Mouse (Mus musculus): ENCODE results near the gene Igf2. TPM values are rescaled to one million over a fixed set of nuclear protein-coding genes. Genes with fewer than 3 reads are reported as not detected.

Gene Igf2
- polyA plus RNA-seq, 1 experiment from 2014 or later = 360 TPM

- Histone ChIP-seq H3K36me3 (replicated peaks) (peaks cover 39% of the 10 kb centered on the region), H3K4me1 (peaks cover 77% of the 10 kb centered on the region), H3K27ac (replicated peaks) (peak overlapping the region; percentile 89), H3K27me3 (replicated peaks; ENCODE audit: low read depth, poor library complexity, severe bottlenecking) (peaks cover 100% of the 10 kb centered on the region), H3K9me3 (no peaks in the 10 kb centered on the region), H3K4me3 (peak overlapping the region; percentile 64)
- WGBS = 6% methylated on average over 9 of the region's 9 CpGs
- peak; percentile 80 for DNase-seq (ENCODE audit: low spot score)
These were observed 9.2 kb downstream of the Igf2 start for GRCm38 (mm10) chr7:142657341-142657791.

- Histone ChIP-seq H3K4me1 (peaks cover 76% of the 10 kb centered on the region), H3K4me3 (peak overlapping the region; percentile 64), H3K27me3 (replicated peaks; ENCODE audit: low read depth, poor library complexity, severe bottlenecking) (peaks cover 99% of the 10 kb centered on the region), H3K27ac (replicated peaks) (no peak overlapping the region), H3K9me3 (no peaks in the 10 kb centered on the region), H3K36me3 (replicated peaks) (peaks cover 52% of the 10 kb centered on the region)
- 23% methylated on average over 4 of the region's 4 CpGs for WGBS
- peak; percentile 69 for DNase-seq (ENCODE audit: low spot score)
These were observed 10.6 kb downstream of the Igf2 start for GRCm38 (mm10) chr7:142656055-142656454.

- Histone ChIP-seq H3K9me3 (no peaks in the 10 kb centered on the region), H3K4me3 (peak overlapping the region; percentile 64), H3K27me3 (replicated peaks; ENCODE audit: low read depth, poor library complexity, severe bottlenecking) (peaks cover 98% of the 10 kb centered on the region), H3K27ac (replicated peaks) (no peak overlapping the region), H3K36me3 (replicated peaks) (peaks cover 56% of the 10 kb centered on the region), H3K4me1 (peaks cover 72% of the 10 kb centered on the region)
- DNase-seq (ENCODE audit: low spot score) = no peak
- WGBS = 11% methylated on average over 11 of the region's 11 CpGs
These were observed 11.0 kb downstream of the Igf2 start for GRCm38 (mm10) chr7:142655633-142656032.

- WGBS = 9% methylated on average over 18 of the region's 18 CpGs
- DNase-seq (ENCODE audit: low spot score) = peak; percentile 65
- Histone ChIP-seq H3K9me3 (no peaks in the 10 kb centered on the region), H3K4me3 (peak overlapping the region; percentile 64; the same call in 1 of the 2 replicates), H3K4me1 (peaks cover 53% of the 10 kb centered on the region), H3K27ac (replicated peaks) (no peak overlapping the region), H3K36me3 (replicated peaks) (peaks cover 56% of the 10 kb centered on the region), H3K27me3 (replicated peaks; ENCODE audit: low read depth, poor library complexity, severe bottlenecking) (peaks cover 82% of the 10 kb centered on the region)
These were observed 12.9 kb downstream of the Igf2 start for GRCm38 (mm10) chr7:142653726-142654125.

GRCm38 (mm10) chr7:142646676-142647075 lies 19.9 kb downstream of the Igf2 start:
- Histone ChIP-seq H3K4me3 (no peak overlapping the region), H3K36me3 (replicated peaks) (peaks cover 10% of the 10 kb centered on the region), H3K4me1 (peaks cover 22% of the 10 kb centered on the region), H3K27me3 (replicated peaks; ENCODE audit: low read depth, poor library complexity, severe bottlenecking) (peaks cover 11% of the 10 kb centered on the region), H3K27ac (replicated peaks) (peak overlapping the region; percentile 40), H3K9me3 (0 out of 2 replicates have a peak, but pooled peaks cover 4% of the 10 kb centered on the region)
- no peak for DNase-seq (ENCODE audit: low spot score)
- WGBS = 24% methylated on average over 6 of the region's 6 CpGs

GRCm38 (mm10) chr7:142645045-142645444 lies 21.6 kb downstream of the Igf2 start:
- Histone ChIP-seq H3K27me3 (replicated peaks; ENCODE audit: low read depth, poor library complexity, severe bottlenecking) (no peaks in the 10 kb centered on the region), H3K36me3 (replicated peaks) (no peaks in the 10 kb centered on the region), H3K27ac (replicated peaks) (peak overlapping the region; percentile 69), H3K9me3 (0 out of 2 replicates have a peak, but pooled peaks cover 4% of the 10 kb centered on the region), H3K4me1 (peaks cover 22% of the 10 kb centered on the region), H3K4me3 (no peak overlapping the region)
- DNase-seq (ENCODE audit: low spot score) = peak; percentile 70
- WGBS = 27% methylated on average over 5 of the region's 5 CpGs

GRCm38 (mm10) chr7:142636178-142636577 lies 30.4 kb downstream of the Igf2 start:
- no peak for DNase-seq (ENCODE audit: low spot score)
- Histone ChIP-seq H3K27me3 (replicated peaks; ENCODE audit: low read depth, poor library complexity, severe bottlenecking) (peaks cover 9% of the 10 kb centered on the region; the same call in 1 of the 2 replicates), H3K36me3 (replicated peaks) (no peaks in the 10 kb centered on the region), H3K4me1 (peaks cover 16% of the 10 kb centered on the region), H3K9me3 (no peaks in the 10 kb centered on the region), H3K4me3 (no peak overlapping the region), H3K27ac (replicated peaks) (peak overlapping the region; percentile 51)

GRCm38 (mm10) chr7:142630691-142631090 lies 35.9 kb downstream of the Igf2 start:
- Histone ChIP-seq H3K4me1 (peaks cover 7% of the 10 kb centered on the region; the same call in 1 of the 2 replicates), H3K4me3 (no peak overlapping the region), H3K27ac (replicated peaks) (no peak overlapping the region), H3K9me3 (no peaks in the 10 kb centered on the region), H3K36me3 (replicated peaks) (no peaks in the 10 kb centered on the region), H3K27me3 (replicated peaks; ENCODE audit: low read depth, poor library complexity, severe bottlenecking) (peaks cover 9% of the 10 kb centered on the region; the same call in 1 of the 2 replicates)
- no peak for DNase-seq (ENCODE audit: low spot score)
- 82% methylated on average over 10 of the region's 10 CpGs for WGBS

GRCm38 (mm10) chr7:142629806-142630205 lies 36.8 kb downstream of the Igf2 start:
- no peaks in the 10 kb centered on the region for H3K9me3 ChIP-seq
- WGBS = 84% methylated on average over 6 of the region's 6 CpGs
- H3K27ac ChIP-seq (replicated peaks) = no peak overlapping the region
- DNase-seq (ENCODE audit: low spot score) = no peak
- peaks cover 7% of the 10 kb centered on the region; the same call in 1 of the 2 replicates for H3K4me1 ChIP-seq
- no peak overlapping the region for H3K4me3 ChIP-seq
- H3K36me3 ChIP-seq (replicated peaks) = no peaks in the 10 kb centered on the region
- peaks cover 9% of the 10 kb centered on the region; the same call in 1 of the 2 replicates for H3K27me3 ChIP-seq (replicated peaks; ENCODE audit: low read depth, poor library complexity, severe bottlenecking)

GRCm38 (mm10) chr7:142622180-142622579 lies 44.4 kb downstream of the Igf2 start:
- WGBS = 85% methylated on average over 4 of the region's 4 CpGs
- H3K9me3 ChIP-seq = no peaks in the 10 kb centered on the region
- peaks cover 9% of the 10 kb centered on the region for H3K36me3 ChIP-seq (replicated peaks)
- H3K4me3 ChIP-seq = no peak overlapping the region
- peaks cover 7% of the 10 kb centered on the region; the same call in 1 of the 2 replicates for H3K4me1 ChIP-seq
- H3K27me3 ChIP-seq (replicated peaks; ENCODE audit: low read depth, poor library complexity, severe bottlenecking) = no peaks in the 10 kb centered on the region
- H3K27ac ChIP-seq (replicated peaks) = no peak overlapping the region
- no peak for DNase-seq (ENCODE audit: low spot score)

- WGBS = 59% methylated on average over 2 of the region's 2 CpGs
- H3K27me3 ChIP-seq (replicated peaks; ENCODE audit: low read depth, poor library complexity, severe bottlenecking) = no peaks in the 10 kb centered on the region
These were observed 53.5 kb downstream of the Igf2 start for GRCm38 (mm10) chr7:142613077-142613476.

GRCm38 (mm10) chr7:142610627-142611406 lies 55.8 kb downstream of the Igf2 start:
- peak overlapping the region; percentile 43 for H3K4me3 ChIP-seq
- WGBS = under 1% methylated on average over 12 of the region's 12 CpGs

More at GRCm38 (mm10) chr7:142613077-142613476, 53.5 kb downstream of the Igf2 start:
- DNase-seq (ENCODE audit: low spot score) = no peak
- Histone ChIP-seq H3K27ac (replicated peaks) (peak overlapping the region; percentile 65), H3K36me3 (replicated peaks) (peaks cover 5% of the 10 kb centered on the region), H3K4me1 (peaks cover 45% of the 10 kb centered on the region), H3K9me3 (no peaks in the 10 kb centered on the region), H3K4me3 (no peak overlapping the region)

GRCm38 (mm10) chr7:142600921-142601320 lies 65.7 kb downstream of the Igf2 start:
- no peak overlapping the region for H3K27ac ChIP-seq (replicated peaks)
- WGBS = 79% methylated on average over 2 of the region's 2 CpGs
- H3K36me3 ChIP-seq (replicated peaks) = no peaks in the 10 kb centered on the region
- H3K27me3 ChIP-seq (replicated peaks; ENCODE audit: low read depth, poor library complexity, severe bottlenecking) = no peaks in the 10 kb centered on the region
- no peaks in the 10 kb centered on the region for H3K9me3 ChIP-seq
- no peak overlapping the region for H3K4me3 ChIP-seq
- DNase-seq (ENCODE audit: low spot score) = no peak
- peaks cover 14% of the 10 kb centered on the region for H3K4me1 ChIP-seq

More at GRCm38 (mm10) chr7:142610627-142611406, 55.8 kb downstream of the Igf2 start:
- Histone ChIP-seq H3K4me1 (peaks cover 45% of the 10 kb centered on the region), H3K27me3 (replicated peaks; ENCODE audit: low read depth, poor library complexity, severe bottlenecking) (no peaks in the 10 kb centered on the region), H3K27ac (replicated peaks) (peak overlapping the region; percentile 91), H3K9me3 (no peaks in the 10 kb centered on the region), H3K36me3 (replicated peaks) (no peaks in the 10 kb centered on the region; the same call in 1 of the 2 replicates)
- peak; percentile 93 for DNase-seq (ENCODE audit: low spot score)
